Mouse (Mus musculus): ENCODE results near the gene Dnaaf1.

- no peak for TF ChIP-seq CTCF (IDR thresholded peaks at IDR 0.05)
- no peak for TF ChIP-seq POLR2A (IDR thresholded peaks at IDR 0.05; ENCODE audit: insufficient read depth, low read depth, low read length)
- TF ChIP-seq EP300 (IDR thresholded peaks at IDR 0.05; ENCODE audit: insufficient read depth, low read depth, low read length): no peak
These were observed 57.2 kb downstream of the Dnaaf1 start for GRCm38 (mm10) chr8:119632246-119632645.

Measured in heart, adult 2 months (tissue).